Mouse (Mus musculus) stomach, postnatal 0 days (tissue): ENCODE data around the gene Rnd2. TPM values are rescaled to one million over a fixed set of nuclear protein-coding genes. Genes with fewer than 3 reads are reported as not detected.
A peak's percentile ranks its signal among the peaks of the same experiment; 100 is the strongest.

ENCODE experiments used
- ATAC-seq: fragments of 200-750 bp; cut with Nextera tagmentation; 2 replicates; pipeline ENCODE4 v1.8.0; 2017; ENCODE audit not compliant: low FRiP score, low TSS enrichment
- DNase-seq: peaks from one replicate; pipeline ENCODE4 v3.0.0-alpha.2; 2016; ENCODE audit warnings: low spot score
- H3K27ac ChIP-seq: fragments of 300-500 bp; sonication (generic); replicated peaks from 2 replicates; pipeline ENCODE4 v1.5.1; 2014; ENCODE audit warnings: mild to moderate bottlenecking, control low read depth
- H3K27me3 ChIP-seq: fragments of 300-500 bp; sonication (generic); 2 replicates; pipeline ENCODE4 v1.6.1; 2014; ENCODE audit warnings: low read length; ENCODE audit not compliant: control insufficient read depth, insufficient read depth
- H3K36me3 ChIP-seq: fragments of 300-500 bp; sonication (generic); 2 replicates; pipeline ENCODE4 v1.6.1; 2014; ENCODE audit warnings: low read length, mixed read lengths; ENCODE audit not compliant: control insufficient read depth, insufficient read depth
- H3K4me1 ChIP-seq: fragments of 300-500 bp; sonication (generic); replicated peaks from 2 replicates; pipeline ENCODE4 v1.6.1; 2014; ENCODE audit warnings: antibody characterized with exemption; ENCODE audit not compliant: control insufficient read depth, insufficient read depth
- H3K4me2 ChIP-seq: fragments of 300-500 bp; sonication (generic); replicated peaks from 2 replicates; pipeline ENCODE4 v1.6.1; 2014; ENCODE audit warnings: low read depth, mild to moderate bottlenecking, control low read depth, moderate library complexity
- H3K4me3 ChIP-seq: fragments of 300-500 bp; sonication (generic); 2 replicates; pipeline ENCODE4 v1.5.1; 2014; ENCODE audit warnings: low read depth, low read length, control low read depth
- H3K9ac ChIP-seq: fragments of 300-500 bp; sonication (generic); 2 replicates; pipeline ENCODE4 v1.6.1; 2014; ENCODE audit warnings: mild to moderate bottlenecking, low read length, control low read depth, mixed read lengths
- H3K9me3 ChIP-seq: fragments of 300-500 bp; sonication (generic); 2 replicates; pipeline ENCODE4 v1.6.1; 2016; ENCODE audit warnings: low read length; ENCODE audit not compliant: control insufficient read depth
- CTCF ChIP-seq: IDR thresholded peaks from 2 replicates; pipeline ENCODE4 v1.5.1; 2016; ENCODE audit warnings: antibody characterized with exemption, low read depth, mild to moderate bottlenecking, moderate library complexity
- EP300 ChIP-seq: optimal IDR thresholded peaks from 2 replicates; pipeline ENCODE3; 2016; ENCODE audit warnings: antibody characterized with exemption
- WGBS: fragments of 180-500 bp; shearing (Covaris S2); extraction: QIAGEN DNeasy Blood & Tissue Kit; methylation state at CpG from one replicate; pipeline ENCODE4 v1.1.7; 2014; 5-methylcytosine and 5-hydroxymethylcytosine counted together
- polyA plus RNA-seq: library from polyadenylated mRNA; unstranded; fragments of >200 nt; fragmentation: Nextera tagmentation; extraction: Ambion mirVana; gene quantifications from 2 replicates; pipeline ENCODE4 v1.2.1, GENCODE M21; 2015

Gene Rnd2
- polyA plus RNA-seq, 1 experiment from 2014 or later = 15.3 TPM

DNA sequence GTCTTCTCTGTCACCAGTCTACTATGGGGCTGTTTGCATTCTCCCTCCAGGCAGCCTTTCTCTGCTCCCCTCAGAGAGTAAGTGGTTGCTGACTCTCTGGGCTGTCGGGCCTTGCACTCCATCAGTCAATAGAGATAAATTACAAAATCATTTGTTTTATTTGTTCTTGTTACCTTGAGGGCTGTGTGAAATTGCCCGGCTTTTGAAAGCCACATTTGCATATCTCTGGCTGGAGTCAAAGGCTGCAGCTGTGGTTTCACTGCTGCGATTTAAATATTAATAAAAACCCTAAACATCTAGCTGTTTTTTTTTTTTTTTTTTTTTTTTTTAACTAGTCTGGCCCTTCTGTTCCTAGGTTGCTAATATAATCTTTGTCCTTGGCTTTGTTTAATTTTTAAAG lies 19.0 kb downstream of the Rnd2 start:
- Histone ChIP-seq H3K27me3 (no peaks in the 10 kb centered on the region), H3K4me1 (no peaks in the 10 kb centered on the region), H3K4me2 (no peak overlapping the region), H3K4me3 (no peak overlapping the region), H3K27ac (no peak overlapping the region), H3K36me3 (no peaks in the 10 kb centered on the region), H3K9ac (no peak overlapping the region), H3K9me3 (no peaks in the 10 kb centered on the region)
- DNase-seq = peak; percentile 29
- WGBS = 26% methylated on average over 3 of the region's 3 CpGs
- TF ChIP-seq EP300 = no peak
- no peak for TF ChIP-seq CTCF
- ATAC-seq = no peak

DNA sequence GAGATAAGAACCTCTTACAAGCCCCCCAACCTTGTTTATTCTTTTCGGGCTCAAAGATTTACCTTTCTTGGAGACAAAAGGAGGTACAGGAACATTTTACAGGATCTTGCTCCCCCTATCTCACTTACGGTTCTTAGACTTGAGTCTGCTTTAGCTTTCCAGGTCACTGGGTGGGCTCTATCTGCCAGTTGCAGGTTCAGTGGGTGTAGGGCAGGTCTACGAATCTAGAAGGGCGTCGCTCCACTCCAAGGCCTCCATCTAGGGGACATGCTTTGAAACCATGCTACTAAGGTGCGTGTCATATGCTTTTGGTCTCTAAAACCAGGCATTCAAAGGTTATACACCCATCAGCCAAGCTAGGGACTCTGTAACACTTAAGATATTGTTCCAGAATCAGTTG lies 19.4 kb downstream of the Rnd2 start:
- Histone ChIP-seq H3K9me3 (no peaks in the 10 kb centered on the region), H3K27me3 (no peaks in the 10 kb centered on the region), H3K36me3 (no peaks in the 10 kb centered on the region), H3K27ac (no peak overlapping the region), H3K4me1 (no peaks in the 10 kb centered on the region), H3K4me2 (no peak overlapping the region), H3K4me3 (no peak overlapping the region), H3K9ac (no peak overlapping the region)
- TF ChIP-seq EP300 = no peak
- TF ChIP-seq CTCF = no peak
- 53% methylated on average over 6 of the region's 6 CpGs for WGBS
- no peak for ATAC-seq
- no peak for DNase-seq

DNA sequence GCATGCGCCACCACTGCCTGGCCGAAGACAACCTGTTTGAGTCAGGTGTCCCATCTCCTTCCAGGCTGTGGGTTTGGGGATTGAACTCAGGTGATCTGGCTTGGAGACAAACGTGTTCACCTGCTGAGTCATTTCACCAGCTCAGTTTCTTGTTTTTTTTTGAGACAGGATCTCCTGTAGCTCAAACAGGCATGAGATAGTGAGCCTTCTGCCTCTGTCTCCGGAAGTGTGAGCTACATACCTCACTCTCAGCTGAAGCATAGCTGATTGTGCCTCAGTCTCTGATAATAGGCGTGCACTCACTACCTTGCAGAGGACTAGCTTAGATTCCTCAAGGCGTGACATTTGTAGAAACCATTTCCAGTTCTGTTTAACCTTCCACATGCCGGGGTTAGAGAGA lies 20.0 kb downstream of the Rnd2 start:
- ATAC-seq (no peak), DNase-seq (no peak)
- whole genome bisulfite sequencing = 66% methylated on average over 7 of the region's 7 CpGs
- no peaks in the 10 kb centered on the region for H3K36me3 ChIP-seq
- no peak overlapping the region for H3K4me3 ChIP-seq
- no peak overlapping the region for H3K27ac ChIP-seq
- TF ChIP-seq CTCF (no peak), EP300 (no peak)
- H3K4me1 ChIP-seq = no peaks in the 10 kb centered on the region
- H3K9ac ChIP-seq = no peak overlapping the region
- no peaks in the 10 kb centered on the region for H3K9me3 ChIP-seq
- no peak overlapping the region for H3K4me2 ChIP-seq
- H3K27me3 ChIP-seq = no peaks in the 10 kb centered on the region

DNA sequence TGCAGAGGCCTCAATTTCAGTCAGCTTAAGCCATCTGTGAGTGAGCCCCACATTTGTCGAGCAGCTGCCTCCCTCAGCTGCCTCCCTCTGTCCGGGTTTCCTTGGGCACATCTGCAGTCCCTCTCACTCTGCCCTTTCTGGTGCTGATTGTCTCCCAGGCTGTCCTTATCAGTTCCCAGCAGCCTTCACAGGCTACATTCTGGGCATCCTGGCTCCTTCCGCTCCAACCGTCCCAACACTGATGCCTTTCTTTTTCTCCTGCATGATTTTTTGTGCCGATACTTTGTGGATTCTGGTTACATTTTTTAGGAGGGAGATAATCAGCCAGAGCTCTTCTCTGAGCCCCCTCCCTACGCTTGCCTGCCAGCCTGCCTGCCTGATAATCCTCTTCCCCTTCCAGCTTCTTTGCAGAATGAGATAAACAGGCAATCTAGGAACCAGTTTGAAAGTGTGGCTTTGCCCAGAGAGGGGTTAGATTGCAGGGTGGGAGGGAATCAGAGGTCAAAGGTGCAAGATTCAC lies 20.8 kb downstream of the Rnd2 start:
- TF ChIP-seq CTCF (no peak), EP300 (no peak)
- Histone ChIP-seq H3K9me3 (no peaks in the 10 kb centered on the region), H3K36me3 (no peaks in the 10 kb centered on the region), H3K27me3 (no peaks in the 10 kb centered on the region), H3K9ac (no peak overlapping the region), H3K4me3 (no peak overlapping the region), H3K4me2 (no peak overlapping the region), H3K27ac (no peak overlapping the region), H3K4me1 (no peaks in the 10 kb centered on the region)
- ATAC-seq = no peak
- 41% methylated on average over 6 of the region's 6 CpGs for WGBS
- no peak for DNase-seq

DNA sequence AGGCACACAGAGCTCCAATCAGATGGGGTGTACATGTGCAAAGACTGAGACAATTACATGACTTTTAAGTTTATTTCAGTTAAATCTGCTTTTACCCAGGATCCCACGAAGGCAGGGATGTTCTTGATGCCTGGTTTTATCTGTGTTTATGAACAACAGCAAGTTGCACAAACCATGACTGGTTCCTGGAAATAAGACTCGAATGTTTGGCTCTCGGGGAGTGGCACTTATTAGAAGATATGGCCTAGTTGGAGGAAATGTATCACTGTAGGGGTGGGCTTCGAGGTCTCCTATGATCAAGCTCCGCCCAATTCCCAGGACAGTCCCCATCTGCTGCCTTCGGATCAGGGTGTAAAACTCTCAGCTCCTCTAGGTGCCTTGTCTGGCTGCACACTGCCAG lies 21.3 kb downstream of the Rnd2 start:
- no peaks in the 10 kb centered on the region for H3K4me1 ChIP-seq
- WGBS = 59% methylated on average over 6 of the region's 6 CpGs

DNA sequence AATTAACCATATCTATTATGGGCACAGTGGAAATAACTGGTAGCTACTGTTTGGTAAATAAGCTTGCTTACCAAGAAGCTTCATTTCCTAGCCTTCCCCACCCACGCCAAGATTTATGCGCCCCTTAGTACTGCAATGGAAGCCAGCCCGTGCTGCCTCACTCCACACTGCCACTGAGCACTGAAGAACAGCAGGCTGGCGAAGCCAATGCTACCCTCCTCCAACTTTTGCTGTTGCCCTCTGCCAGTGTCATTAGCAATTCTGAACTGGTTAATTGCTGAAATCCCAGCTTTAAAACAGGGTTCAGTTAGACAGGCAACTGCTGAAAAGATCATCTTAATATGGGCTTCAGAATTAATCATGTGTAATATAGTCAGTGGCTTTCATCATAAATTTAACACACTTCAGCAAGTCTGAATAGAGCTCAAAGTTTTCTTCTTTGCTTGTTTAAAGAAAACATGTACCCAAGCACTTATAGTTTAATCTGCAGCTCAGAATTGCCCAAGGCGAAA lies 41.5 kb downstream of the Rnd2 start:
- DNase-seq (no peak), ATAC-seq (no peak)
- Histone ChIP-seq H3K4me2 (no peak overlapping the region), H3K27me3 (no peaks in the 10 kb centered on the region), H3K27ac (no peak overlapping the region), H3K9ac (no peak overlapping the region), H3K9me3 (no peaks in the 10 kb centered on the region), H3K36me3 (no peaks in the 10 kb centered on the region), H3K4me3 (no peak overlapping the region), H3K4me1 (no peaks in the 10 kb centered on the region)
- 93% methylated on average over 5 of the region's 5 CpGs for WGBS
- TF ChIP-seq CTCF (no peak), EP300 (no peak)

More for the DNA sequence above, 21.3 kb downstream of the Rnd2 start:
- Histone ChIP-seq H3K36me3 (no peaks in the 10 kb centered on the region), H3K4me3 (no peak overlapping the region), H3K9ac (no peak overlapping the region), H3K27me3 (no peaks in the 10 kb centered on the region), H3K27ac (no peak overlapping the region), H3K4me2 (no peak overlapping the region), H3K9me3 (no peaks in the 10 kb centered on the region)
- ATAC-seq (0 out of 2 replicates have a peak, but pooled peaks have one; percentile 13), DNase-seq (no peak)
- TF ChIP-seq EP300 = no peak
